Mouse (Mus musculus): ENCODE measurements around the gene Cuedc1. TPM values are rescaled to one million over a fixed set of nuclear protein-coding genes. Genes with fewer than 3 reads are reported as not detected.
"Not testable (repeated sequence)": the region's sequence is repeated elsewhere in the genome, so short reads cannot be mapped to it uniquely, and the experiment has no call there.

The Cuedc1 gene
- polyA plus RNA-seq, 1 experiment = 10.7 TPM

- H3K4me1 ChIP-seq (ENCODE audit: control insufficient read depth, insufficient read depth, insufficient read length) = peaks cover 9% of the 10 kb centered on the region
- WGBS = 23% methylated on average over 34 of the region's 34 CpGs
- peaks cover 8% of the 10 kb centered on the region for H3K27me3 ChIP-seq (ENCODE audit: control insufficient read depth, insufficient read depth, low read length)
- no peak for TF ChIP-seq POLR2A (IDR thresholded peaks at IDR 0.05; ENCODE audit: low read depth, low read length)
- TF ChIP-seq CTCF (IDR thresholded peaks at IDR 0.05; ENCODE audit: extremely low read depth, insufficient read depth, insufficient read length, insufficient replicate concordance) = no peak
- H3K4me3 ChIP-seq (ENCODE audit: extremely low read depth, insufficient read depth, insufficient read length) = no peak overlapping the region
- no peak for DNase-seq (ENCODE audit: low read depth in 1 of 2, low spot score in 2 of 2)
- H3K27ac ChIP-seq (ENCODE audit: insufficient read depth, low read length) = no peak overlapping the region
- no peaks in the 10 kb centered on the region for H3K36me3 ChIP-seq (ENCODE audit: control insufficient read depth, insufficient read depth, low read length)
Observed at GRCm38 (mm10) chr11:88193098-88193823, 95.4 kb downstream of the Cuedc1 start.

DNA sequence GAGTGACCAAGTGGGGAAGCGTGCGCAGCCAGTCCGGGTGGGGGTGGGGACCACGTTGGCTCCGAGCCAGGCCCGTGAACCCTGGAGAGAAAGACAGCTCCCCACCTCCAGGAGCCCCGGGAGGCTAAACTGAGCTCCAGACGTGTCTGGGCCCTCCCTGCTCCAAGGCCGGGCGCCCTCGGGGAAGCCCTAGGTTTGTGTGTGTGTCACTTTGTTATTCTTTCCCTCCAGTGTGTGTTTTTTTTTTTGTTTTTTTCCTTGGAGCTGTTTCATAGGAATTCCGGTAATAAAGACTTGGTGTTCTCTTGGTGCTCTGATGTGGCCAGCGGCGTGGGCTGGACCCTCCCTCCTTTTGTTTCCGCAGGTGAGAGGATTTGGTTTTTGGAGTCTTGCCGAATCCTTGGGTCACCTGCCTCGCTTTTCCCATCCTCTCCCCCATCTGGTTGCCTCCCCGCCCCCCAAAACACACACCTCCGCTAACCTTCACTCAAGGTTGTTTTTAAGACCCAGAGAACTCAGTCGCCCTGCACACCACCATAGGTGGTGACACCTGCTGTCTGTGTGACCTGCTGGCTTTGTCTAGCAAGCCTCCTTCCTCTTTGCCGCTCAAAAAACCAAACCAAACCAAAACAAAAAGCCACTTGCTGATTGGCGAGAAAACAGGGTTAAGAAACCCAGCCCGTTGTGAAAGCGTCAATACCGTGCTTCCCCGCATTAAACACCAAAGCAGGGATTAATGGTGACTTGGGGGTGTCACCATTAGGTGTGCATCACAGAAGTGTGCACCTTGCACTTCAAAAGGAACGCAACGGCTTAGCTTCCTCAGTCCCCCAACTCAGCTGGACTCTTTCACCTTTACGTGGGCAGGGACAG, 96.2 kb downstream of the Cuedc1 start:
- TF ChIP-seq POLR2A (IDR thresholded peaks at IDR 0.05; ENCODE audit: low read depth, low read length) = no peak
- 7% methylated on average over 29 of the region's 29 CpGs for WGBS
- H3K27ac ChIP-seq (ENCODE audit: insufficient read depth, low read length) = peak overlapping the region; percentile 12; the same call in 1 of the 2 replicates
- H3K36me3 ChIP-seq (ENCODE audit: control insufficient read depth, insufficient read depth, low read length) = no peaks in the 10 kb centered on the region
- DNase-seq (ENCODE audit: low read depth in 1 of 2, low spot score in 2 of 2) = peak; percentile 26 to 47
- peaks cover 9% of the 10 kb centered on the region for H3K4me1 ChIP-seq (ENCODE audit: control insufficient read depth, insufficient read depth, insufficient read length)
- peak overlapping the region; percentile 65; the same call in 1 of the 2 replicates for H3K4me3 ChIP-seq (ENCODE audit: extremely low read depth, insufficient read depth, insufficient read length)
- H3K27me3 ChIP-seq (ENCODE audit: control insufficient read depth, insufficient read depth, low read length) = peaks cover 8% of the 10 kb centered on the region

DNA sequence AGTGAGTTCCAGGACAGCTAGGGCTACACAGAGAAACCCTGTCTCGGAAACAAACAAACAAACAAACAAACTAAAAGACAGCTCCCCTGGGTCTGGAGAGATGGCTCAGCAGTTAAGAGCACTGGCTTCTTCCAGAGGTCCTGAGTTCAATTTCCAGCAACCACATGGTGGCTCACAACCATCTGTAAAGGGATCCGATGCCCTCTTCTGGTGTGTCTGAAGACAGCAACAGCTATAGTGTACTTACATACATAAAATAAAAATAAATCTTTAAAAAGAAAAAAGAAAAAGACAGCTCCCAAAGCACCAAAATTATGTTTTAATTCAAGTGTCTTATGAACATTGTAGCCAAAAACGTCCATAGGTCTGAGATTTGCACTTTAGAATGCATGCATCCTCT, 97.8 kb downstream of the Cuedc1 start:
- not testable (repeated sequence) for H3K27me3 ChIP-seq (ENCODE audit: control insufficient read depth, insufficient read depth, low read length); H3K4me1 ChIP-seq (ENCODE audit: control insufficient read depth, insufficient read depth, insufficient read length); H3K27ac ChIP-seq (ENCODE audit: insufficient read depth, low read length); DNase-seq (ENCODE audit: low read depth in 1 of 2, low spot score in 2 of 2); H3K36me3 ChIP-seq (ENCODE audit: control insufficient read depth, insufficient read depth, low read length); H3K4me3 ChIP-seq (ENCODE audit: extremely low read depth, insufficient read depth, insufficient read length)
- 83% methylated on average over 3 of the region's 3 CpGs for WGBS

DNA sequence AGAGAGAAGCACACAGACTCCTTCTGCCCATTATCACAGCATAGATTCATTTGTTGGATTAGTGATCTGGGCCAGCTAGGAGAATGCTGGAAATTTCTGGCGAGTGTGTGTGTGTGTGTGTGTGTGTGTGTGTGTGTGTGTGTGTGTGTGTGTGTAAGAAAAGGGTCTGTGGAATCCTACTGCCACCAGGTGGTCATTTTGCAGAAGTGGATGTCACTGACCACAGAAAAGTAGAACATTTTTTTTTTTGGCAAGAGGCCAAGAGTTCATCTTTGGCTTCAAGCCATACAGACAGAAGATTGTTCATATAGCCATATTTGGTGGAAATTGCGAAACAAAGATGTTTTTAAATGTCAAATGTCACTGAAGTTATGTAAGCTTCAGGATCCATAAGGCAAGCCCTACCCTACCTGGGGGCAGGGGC, 99.3 kb downstream of the Cuedc1 start:
- Histone ChIP-seq H3K4me3 (ENCODE audit: extremely low read depth, insufficient read depth, insufficient read length) (no peak overlapping the region), H3K27ac (ENCODE audit: insufficient read depth, low read length) (no peak overlapping the region)
- TF ChIP-seq CTCF (IDR thresholded peaks at IDR 0.05; ENCODE audit: extremely low read depth, insufficient read depth, insufficient read length, insufficient replicate concordance) = peak; percentile 39; the same call in 1 of the 2 replicates
- TF ChIP-seq POLR2A (IDR thresholded peaks at IDR 0.05; ENCODE audit: low read depth, low read length) = no peak

GRCm38 (mm10) chr11:88198223-88198622, 100.4 kb downstream of the Cuedc1 start:
- no peak overlapping the region for H3K4me3 ChIP-seq (ENCODE audit: extremely low read depth, insufficient read depth, insufficient read length)
- peaks cover 8% of the 10 kb centered on the region for H3K27me3 ChIP-seq (ENCODE audit: control insufficient read depth, insufficient read depth, low read length)
- peaks cover 9% of the 10 kb centered on the region for H3K4me1 ChIP-seq (ENCODE audit: control insufficient read depth, insufficient read depth, insufficient read length)
- 75% methylated on average over 4 of the region's 4 CpGs for WGBS
- no peak overlapping the region for H3K27ac ChIP-seq (ENCODE audit: insufficient read depth, low read length)
- DNase-seq (ENCODE audit: low read depth in 1 of 2, low spot score in 2 of 2) = no peak
- TF ChIP-seq POLR2A (IDR thresholded peaks at IDR 0.05; ENCODE audit: low read depth, low read length) (no peak), CTCF (IDR thresholded peaks at IDR 0.05; ENCODE audit: extremely low read depth, insufficient read depth, insufficient read length, insufficient replicate concordance) (no peak)
- no peaks in the 10 kb centered on the region for H3K36me3 ChIP-seq (ENCODE audit: control insufficient read depth, insufficient read depth, low read length)

More for the DNA sequence above, 99.3 kb downstream of the Cuedc1 start:
- Histone ChIP-seq H3K4me1 (ENCODE audit: control insufficient read depth, insufficient read depth, insufficient read length) (peaks cover 9% of the 10 kb centered on the region), H3K27me3 (ENCODE audit: control insufficient read depth, insufficient read depth, low read length) (peaks cover 8% of the 10 kb centered on the region), H3K36me3 (ENCODE audit: control insufficient read depth, insufficient read depth, low read length) (no peaks in the 10 kb centered on the region)
- DNase-seq (ENCODE audit: low read depth in 1 of 2, low spot score in 2 of 2) = peak; percentile 25 to 59
- WGBS = 3% methylated on average over 2 of the region's 2 CpGs

- no peaks in the 10 kb centered on the region for H3K36me3 ChIP-seq (ENCODE audit: control insufficient read depth, insufficient read depth, low read length)
- H3K4me1 ChIP-seq (ENCODE audit: control insufficient read depth, insufficient read depth, insufficient read length) = peaks cover 5% of the 10 kb centered on the region; the same call in 1 of the 2 replicates
- DNase-seq (ENCODE audit: low read depth in 1 of 2, low spot score in 2 of 2) = no peak
- TF ChIP-seq CTCF (IDR thresholded peaks at IDR 0.05; ENCODE audit: extremely low read depth, insufficient read depth, insufficient read length, insufficient replicate concordance) (no peak), POLR2A (IDR thresholded peaks at IDR 0.05; ENCODE audit: low read depth, low read length) (no peak)
- no peak overlapping the region for H3K27ac ChIP-seq (ENCODE audit: insufficient read depth, low read length)
- no peak overlapping the region for H3K4me3 ChIP-seq (ENCODE audit: extremely low read depth, insufficient read depth, insufficient read length)
- WGBS = 89% methylated on average over 2 of the region's 2 CpGs
- H3K27me3 ChIP-seq (ENCODE audit: control insufficient read depth, insufficient read depth, low read length) = no peaks in the 10 kb centered on the region
Observed at GRCm38 (mm10) chr11:88201172-88201571, 103.3 kb downstream of the Cuedc1 start.

DNA sequence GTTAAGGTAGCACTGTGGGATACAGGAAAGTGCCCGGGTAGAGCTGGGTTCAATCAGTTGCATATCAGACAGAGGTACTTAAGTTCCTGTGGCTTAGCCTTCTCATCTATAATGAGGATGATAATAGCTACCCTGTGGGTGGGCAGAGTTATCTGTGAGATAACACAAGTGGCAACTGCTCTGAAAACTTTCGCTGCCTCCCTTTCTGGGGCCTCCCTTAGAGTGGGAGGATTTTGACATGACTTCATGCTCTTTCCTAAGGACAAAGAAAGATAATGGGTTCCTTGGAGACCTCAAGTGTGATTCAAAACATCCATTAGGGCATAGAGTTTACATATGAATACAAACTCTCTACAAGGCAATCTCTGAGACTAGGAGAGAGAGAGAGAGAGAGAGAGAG, 104.2 kb downstream of the Cuedc1 start:
- no peak for DNase-seq (ENCODE audit: low read depth in 1 of 2, low spot score in 2 of 2)
- Histone ChIP-seq H3K27ac (ENCODE audit: insufficient read depth, low read length) (no peak overlapping the region), H3K4me3 (ENCODE audit: extremely low read depth, insufficient read depth, insufficient read length) (no peak overlapping the region), H3K36me3 (ENCODE audit: control insufficient read depth, insufficient read depth, low read length) (no peaks in the 10 kb centered on the region), H3K4me1 (ENCODE audit: control insufficient read depth, insufficient read depth, insufficient read length) (peaks cover 5% of the 10 kb centered on the region; the same call in 1 of the 2 replicates), H3K27me3 (ENCODE audit: control insufficient read depth, insufficient read depth, low read length) (no peaks in the 10 kb centered on the region)
- 72% methylated on average over 2 of the region's 2 CpGs for WGBS
- TF ChIP-seq CTCF (IDR thresholded peaks at IDR 0.05; ENCODE audit: extremely low read depth, insufficient read depth, insufficient read length, insufficient replicate concordance) (no peak), POLR2A (IDR thresholded peaks at IDR 0.05; ENCODE audit: low read depth, low read length) (no peak)

Data from spleen, adult 2 months (tissue).